In the genomic region with DNA sequence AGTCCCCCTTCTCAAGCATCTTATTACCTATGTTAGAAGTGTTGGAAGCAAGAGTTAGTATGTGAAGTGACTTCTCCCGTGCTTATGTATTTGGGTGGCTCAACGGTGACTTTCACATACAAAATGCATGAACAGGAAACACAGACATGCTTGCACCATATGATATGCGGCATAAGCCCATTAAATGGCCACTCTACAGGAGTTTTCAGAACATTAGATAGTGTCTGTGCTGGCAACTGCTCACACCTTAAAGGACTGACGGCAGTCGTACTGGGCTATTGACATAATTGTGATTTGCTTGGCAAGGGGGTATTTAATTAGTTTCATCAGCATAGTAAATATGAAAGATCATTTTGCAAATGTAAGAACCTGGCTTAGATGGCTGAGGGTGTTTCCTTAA, we compare ENCODE assay signal across 9 mouse cellular contexts. TPM values are rescaled to one million over a fixed set of nuclear protein-coding genes. Genes with fewer than 3 reads are reported as not detected.
A peak's percentile ranks its signal among the peaks of the same experiment; 100 is the strongest.
DNase-seq lines count a peak whose midpoint lies in the region; ATAC-seq lines count a peak whose summit lies in the region.
"Had no signal": no experiment of that assay in that cellular context is flagged by ENCODE, and none has a peak within 500 bp of the region (broad histone marks: within the 10 kb centered on the region; RNA-seq: fewer than 3 reads in every experiment).

No protein-coding gene starts in this region.

- ATAC-seq in heart, embryonic 12.5 days (ENCODE audit: insufficient number of reproducible peaks, low FRiP score) = no peak
- no peak for ATAC-seq in embryonic facial prominence, embryonic 12.5 days (ENCODE audit: insufficient number of reproducible peaks, insufficient read depth, low FRiP score, low TSS enrichment)
- ATAC-seq in hindbrain, embryonic 15.5 days (ENCODE audit: low FRiP score, low read depth) = no peak
- no peak for ATAC-seq in midbrain, embryonic 12.5 days (ENCODE audit: low FRiP score, low read depth)

- peaks cover 16% of the 10 kb centered on the region; the same call in 1 of the 2 replicates for H3K4me1 ChIP-seq in heart, embryonic 12.5 days (replicated peaks)
- H3K4me1 ChIP-seq in embryonic facial prominence, embryonic 12.5 days = peaks cover 12% of the 10 kb centered on the region; the same call in 1 of the 2 replicates
- peaks cover 8% of the 10 kb centered on the region for H3K4me1 ChIP-seq in hindbrain, embryonic 15.5 days (replicated peaks)
- H3K4me1 ChIP-seq in midbrain, embryonic 12.5 days = peaks cover 5% of the 10 kb centered on the region

- H3K9ac ChIP-seq in heart, embryonic 12.5 days = no peak overlapping the region
- H3K9ac ChIP-seq in embryonic facial prominence, embryonic 12.5 days = peak overlapping the region; percentile 83; the same call in 1 of the 2 replicates
- H3K9ac ChIP-seq in hindbrain, embryonic 15.5 days = no peak overlapping the region
- H3K9ac ChIP-seq in midbrain, embryonic 12.5 days (replicated peaks) = no peak overlapping the region; the same call in 1 of the 2 replicates

- WGBS in heart, embryonic 12.5 days = 46% methylated on average over 5 of the region's 5 CpGs
- 49% methylated on average over 5 of the region's 5 CpGs for WGBS in embryonic facial prominence, embryonic 12.5 days
- 50% methylated on average over 5 of the region's 5 CpGs for WGBS in hindbrain, embryonic 15.5 days
- WGBS in midbrain, embryonic 12.5 days = 51% methylated on average over 5 of the region's 5 CpGs

- H3K36me3 ChIP-seq in heart, embryonic 12.5 days = no peaks in the 10 kb centered on the region
- H3K36me3 ChIP-seq in embryonic facial prominence, embryonic 12.5 days = no peaks in the 10 kb centered on the region
- no peaks in the 10 kb centered on the region for H3K36me3 ChIP-seq in hindbrain, embryonic 15.5 days
- H3K36me3 ChIP-seq in midbrain, embryonic 12.5 days = no peaks in the 10 kb centered on the region

- H3K27ac ChIP-seq in heart, embryonic 12.5 days (ENCODE audit: poor library complexity, severe bottlenecking) = no peak overlapping the region
- H3K27ac ChIP-seq in embryonic facial prominence, embryonic 12.5 days = no peak overlapping the region
- no peak overlapping the region for H3K27ac ChIP-seq in hindbrain, embryonic 15.5 days (replicated peaks)
- no peak overlapping the region for H3K27ac ChIP-seq in midbrain, embryonic 12.5 days (replicated peaks)

- no peaks in the 10 kb centered on the region for H3K9me3 ChIP-seq in heart, embryonic 12.5 days (replicated peaks)
- H3K9me3 ChIP-seq in embryonic facial prominence, embryonic 12.5 days = no peaks in the 10 kb centered on the region
- no peaks in the 10 kb centered on the region for H3K9me3 ChIP-seq in hindbrain, embryonic 15.5 days
- no peaks in the 10 kb centered on the region for H3K9me3 ChIP-seq in midbrain, embryonic 12.5 days

- peak overlapping the region; percentile 82; the same call in 1 of the 2 replicates for H3K4me3 ChIP-seq in heart, embryonic 12.5 days
- peak overlapping the region; percentile 78; the same call in 1 of the 2 replicates for H3K4me3 ChIP-seq in embryonic facial prominence, embryonic 12.5 days
- H3K4me3 ChIP-seq in hindbrain, embryonic 15.5 days = peak overlapping the region; percentile 78
- no peak overlapping the region; the same call in 1 of the 2 replicates for H3K4me3 ChIP-seq in midbrain, embryonic 12.5 days

- DNase-seq in heart, postnatal 4 days = no peak
- no peak for DNase-seq in frontal cortex, postnatal 25 days (ENCODE audit: low spot score in 2 of 2)
- no peak for DNase-seq in left cerebral cortex, adult 18-20 months (ENCODE audit: low spot score in 2 of 2)
- no peak for DNase-seq in spleen, postnatal 4 days (ENCODE audit: low spot score in 2 of 2)

- peak overlapping the region; percentile 86 for H3K4me2 ChIP-seq in heart, embryonic 12.5 days
- peak overlapping the region; percentile 94 for H3K4me2 ChIP-seq in embryonic facial prominence, embryonic 12.5 days (replicated peaks)
- peak overlapping the region; percentile 97 for H3K4me2 ChIP-seq in hindbrain, embryonic 15.5 days
- H3K4me2 ChIP-seq in midbrain, embryonic 12.5 days (replicated peaks) = peak overlapping the region; percentile 93

- H3K27me3 ChIP-seq in heart, embryonic 12.5 days (replicated peaks) = no peaks in the 10 kb centered on the region
- H3K27me3 ChIP-seq in embryonic facial prominence, embryonic 12.5 days = peaks cover 16% of the 10 kb centered on the region
- H3K27me3 ChIP-seq in hindbrain, embryonic 15.5 days = peaks cover 3% of the 10 kb centered on the region; the same call in 1 of the 2 replicates
- peaks cover 33% of the 10 kb centered on the region for H3K27me3 ChIP-seq in midbrain, embryonic 12.5 days

RNA-seq across cellular contexts. Expression of gene Slc4a4, which starts 0.7 kb away (rescaled TPM):
- 5.6 TPM in 2 replicates for polyA plus RNA-seq in heart, embryonic 12.5 days (2016; fragmentation: Nextera tagmentation; extraction: Ambion mirVana)
- 10 to 100 TPM; 39.4 to 40.4 TPM for total RNA-seq in heart, postnatal 4 days (2021)
- polyA plus RNA-seq in embryonic facial prominence, embryonic 12.5 days (2016; fragmentation: Nextera tagmentation; extraction: Ambion mirVana) = 2.8 and 4.6 TPM in 2 replicates
- polyA plus RNA-seq in hindbrain, embryonic 15.5 days (2015; fragmentation: Nextera tagmentation; extraction: Ambion mirVana) = 13.4 and 14.3 TPM in 2 replicates
- 2.5 and 3.0 TPM in 2 replicates for polyA plus RNA-seq in midbrain, embryonic 12.5 days (2016; fragmentation: Nextera tagmentation; extraction: Ambion mirVana)
- total RNA-seq in left cerebral cortex, adult 18-20 months (2021) = 100 to 1,000 TPM in 1 of 2 experiments, 10 to 100 TPM in 1; 96.7 to 104 TPM
- polyA plus RNA-seq: erythroblast, embryonic 14.5 days had no signal
